Mouse (Mus musculus) thymus, adult 2 months (tissue): ENCODE measurements around the gene Rad51b.

ENCODE experiments used
- CTCF ChIP-seq: fragments of 200-500 bp; IDR thresholded peaks from 2 replicates; pipeline ENCODE4 v1.5.1; 2012; ENCODE audit warnings: mild to moderate bottlenecking, control low read depth, low read length, moderate library complexity, borderline replicate concordance; ENCODE audit not compliant: control insufficient read depth, poor library complexity, insufficient read depth; ENCODE audit errors: extremely low read depth
- POLR2A ChIP-seq: fragments of 200-500 bp; IDR thresholded peaks from 2 replicates; pipeline ENCODE4 v1.6.1; 2012; ENCODE audit warnings: mild to moderate bottlenecking, low read length, control low read depth, moderate library complexity; ENCODE audit not compliant: control insufficient read depth, poor library complexity, insufficient read depth; ENCODE audit errors: extremely low read depth

DNA sequence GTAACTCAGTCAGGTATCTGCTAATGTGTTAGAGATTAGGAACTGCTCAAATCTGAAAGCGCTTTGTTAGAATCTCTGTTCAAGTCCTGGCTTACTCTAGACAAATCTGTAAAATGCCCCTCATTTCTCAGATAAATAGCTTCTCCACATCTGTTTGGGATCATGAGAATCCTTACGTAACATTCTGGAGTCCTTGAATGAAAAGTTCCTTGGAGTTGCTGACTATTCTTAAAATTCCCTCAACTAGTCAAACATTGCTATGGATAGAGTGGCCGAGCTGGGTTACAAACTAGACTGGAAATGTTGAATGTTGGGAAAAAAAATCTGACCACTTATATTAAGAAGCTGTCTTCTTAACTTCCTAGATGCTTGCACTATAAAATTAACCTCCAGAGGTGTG, 450.5 kb downstream of the Rad51b start:
- no peak for TF ChIP-seq CTCF
- TF ChIP-seq POLR2A = no peak
